Mouse (Mus musculus): ENCODE data around the gene Car11. TPM values are rescaled to one million over a fixed set of nuclear protein-coding genes. Genes with fewer than 3 reads are reported as not detected.

The Car11 gene
- polyA plus RNA-seq, 1 experiment from 2014 or later, result 4.6 TPM

DNA sequence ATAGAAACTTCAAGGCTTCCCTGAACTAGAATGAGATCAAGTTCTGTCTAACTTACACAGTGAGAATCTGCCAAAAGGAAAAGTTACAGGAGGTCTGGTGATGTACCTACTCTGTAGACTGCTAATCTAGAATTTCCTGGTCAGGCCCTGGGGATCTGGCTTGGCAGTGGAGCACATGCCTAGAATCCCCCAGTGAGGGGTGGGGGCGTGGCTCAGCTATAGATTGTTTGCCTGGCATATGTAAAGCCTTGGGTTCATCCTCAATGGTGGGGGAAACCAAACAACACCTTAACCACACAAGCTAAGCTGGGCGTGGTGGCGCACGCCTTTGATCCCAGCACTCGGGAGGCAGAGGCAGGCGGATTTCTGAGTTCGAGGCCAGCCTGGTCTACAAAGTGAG is 1.7 kb upstream of the Car11 start:
- 84% methylated on average over 6 of the region's 7 CpGs for WGBS
- peaks cover 34% of the 10 kb centered on the region for H3K27me3 ChIP-seq (ENCODE audit: low read depth, poor library complexity, severe bottlenecking)
- peaks cover 47% of the 10 kb centered on the region for H3K4me1 ChIP-seq

DNA sequence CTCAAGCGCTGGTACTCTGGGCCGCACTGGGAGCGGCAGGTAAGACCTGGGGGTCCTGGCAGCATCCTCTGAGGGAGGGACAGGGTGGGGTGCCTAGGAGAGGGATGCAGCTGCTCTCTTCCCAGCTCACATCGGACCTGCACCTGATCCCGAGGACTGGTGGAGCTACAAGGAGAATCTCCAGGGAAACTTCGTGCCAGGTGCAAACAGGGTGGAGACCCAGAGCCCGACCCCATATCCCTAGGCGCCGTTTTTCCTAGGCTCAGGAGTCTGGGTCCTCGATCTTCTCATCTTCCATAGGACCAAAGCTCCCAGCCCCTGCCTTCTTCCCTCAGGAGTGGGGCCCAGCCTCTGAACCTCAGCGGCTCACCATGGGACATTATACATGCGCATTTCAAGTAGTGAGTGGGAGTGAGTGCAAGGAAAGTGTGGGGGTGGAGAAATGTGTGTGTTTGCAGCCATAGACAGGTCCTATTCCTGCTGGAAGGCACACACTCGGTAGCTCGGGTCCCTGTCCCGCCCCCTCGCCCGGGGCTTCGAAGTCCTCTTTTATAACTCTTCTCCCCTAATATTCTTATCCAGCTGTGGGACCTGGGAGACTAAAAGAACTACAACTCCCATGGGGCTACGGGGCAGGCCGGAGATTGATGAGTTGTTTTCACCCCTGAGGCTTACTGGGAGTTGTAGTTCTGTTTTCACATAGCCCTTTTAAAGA is 815 bp downstream of the Car11 start:
- peak overlapping the region; percentile 77 for H3K27ac ChIP-seq (replicated peaks)
- H3K4me1 ChIP-seq, result peaks cover 51% of the 10 kb centered on the region
- H3K36me3 ChIP-seq, result no peaks in the 10 kb centered on the region
- peaks cover 34% of the 10 kb centered on the region for H3K27me3 ChIP-seq (ENCODE audit: low read depth, poor library complexity, severe bottlenecking)
- WGBS, result 1% methylated on average over 20 of the region's 20 CpGs
- peak; percentile 69 for DNase-seq (ENCODE audit: low spot score)
- no peaks in the 10 kb centered on the region for H3K9me3 ChIP-seq (replicated peaks)
- peak overlapping the region; percentile 57 for H3K4me3 ChIP-seq

More for the DNA sequence above, 1.7 kb upstream of the Car11 start:
- no peaks in the 10 kb centered on the region for H3K9me3 ChIP-seq (replicated peaks)
- DNase-seq (ENCODE audit: low spot score), result no peak
- no peaks in the 10 kb centered on the region for H3K36me3 ChIP-seq
- H3K4me3 ChIP-seq, result no peak overlapping the region
- H3K27ac ChIP-seq (replicated peaks), result no peak overlapping the region

DNA sequence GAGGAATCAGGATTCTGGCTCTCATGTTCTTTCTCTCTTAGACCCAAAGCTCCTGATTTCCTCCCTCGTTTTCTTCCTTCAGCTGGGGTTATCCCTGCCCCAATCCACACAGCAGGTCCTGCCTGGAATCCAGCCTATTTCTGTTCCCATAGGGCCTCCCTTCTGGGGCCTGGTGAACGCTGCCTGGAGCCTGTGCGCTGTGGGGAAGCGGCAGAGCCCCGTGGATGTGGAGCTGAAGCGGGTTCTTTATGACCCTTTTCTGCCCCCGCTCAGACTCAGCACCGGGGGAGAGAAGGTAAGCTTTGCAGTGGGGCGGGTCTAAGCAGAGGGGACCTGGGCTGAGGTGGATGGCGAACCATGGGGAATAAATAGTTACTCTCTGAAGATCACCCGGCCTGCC is 1.4 kb downstream of the Car11 start:
- H3K27ac ChIP-seq (replicated peaks), result peak overlapping the region; percentile 77
- H3K36me3 ChIP-seq, result no peaks in the 10 kb centered on the region
- WGBS, result 32% methylated on average over 11 of the region's 11 CpGs
- H3K4me3 ChIP-seq, result peak overlapping the region; percentile 57
- no peaks in the 10 kb centered on the region for H3K9me3 ChIP-seq (replicated peaks)
- H3K27me3 ChIP-seq (ENCODE audit: low read depth, poor library complexity, severe bottlenecking), result peaks cover 34% of the 10 kb centered on the region
- H3K4me1 ChIP-seq, result peaks cover 56% of the 10 kb centered on the region
- DNase-seq (ENCODE audit: low spot score), result no peak

DNA sequence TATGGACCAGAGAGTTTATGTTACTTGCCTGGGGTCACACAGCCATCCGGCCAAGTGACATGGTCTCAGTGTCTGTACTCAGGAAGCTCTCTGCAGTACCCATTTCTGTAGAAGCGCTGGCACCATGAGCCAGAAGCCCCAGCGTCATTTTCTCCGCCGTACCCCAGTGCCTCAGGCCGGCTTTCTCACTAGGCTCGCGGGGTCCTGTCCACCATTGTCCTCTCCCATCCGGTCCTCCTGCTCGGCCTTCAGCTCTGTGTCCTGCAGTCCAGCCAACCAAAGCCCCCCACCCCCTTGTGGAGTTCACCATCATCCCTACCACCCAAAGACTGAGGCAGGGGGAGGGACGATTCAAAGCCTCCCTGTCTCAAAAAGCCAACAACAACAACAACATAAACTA is 2.0 kb downstream of the Car11 start:
- 91% methylated on average over 11 of the region's 11 CpGs for WGBS
- H3K9me3 ChIP-seq (replicated peaks), result no peaks in the 10 kb centered on the region
- peaks cover 34% of the 10 kb centered on the region for H3K27me3 ChIP-seq (ENCODE audit: low read depth, poor library complexity, severe bottlenecking)
- peak overlapping the region; percentile 57; the same call in 1 of the 2 replicates for H3K4me3 ChIP-seq
- H3K4me1 ChIP-seq, result peaks cover 61% of the 10 kb centered on the region
- no peak for DNase-seq (ENCODE audit: low spot score)
- H3K36me3 ChIP-seq, result no peaks in the 10 kb centered on the region
- H3K27ac ChIP-seq (replicated peaks), result no peak overlapping the region

DNA sequence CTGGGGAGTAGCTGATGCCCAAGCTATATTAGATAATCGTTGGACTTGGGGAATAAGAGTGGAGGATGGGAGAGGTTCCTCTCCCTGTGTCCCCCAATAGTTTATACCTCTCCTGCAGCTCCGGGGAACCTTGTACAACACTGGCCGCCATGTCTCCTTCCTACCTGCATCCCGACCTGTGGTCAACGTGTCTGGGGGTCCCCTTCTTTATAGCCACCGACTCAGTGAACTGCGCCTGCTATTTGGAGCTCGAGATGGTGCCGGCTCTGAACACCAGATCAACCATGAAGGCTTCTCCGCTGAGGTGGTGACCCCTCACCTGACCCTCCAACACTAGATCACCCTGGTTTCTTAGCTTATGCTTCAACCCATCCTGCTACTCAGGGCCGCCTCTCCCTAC is 2.7 kb downstream of the Car11 start:
- no peaks in the 10 kb centered on the region for H3K9me3 ChIP-seq (replicated peaks)
- H3K27ac ChIP-seq (replicated peaks), result no peak overlapping the region
- no peak overlapping the region for H3K4me3 ChIP-seq
- peaks cover 34% of the 10 kb centered on the region for H3K27me3 ChIP-seq (ENCODE audit: low read depth, poor library complexity, severe bottlenecking)
- H3K4me1 ChIP-seq, result peaks cover 68% of the 10 kb centered on the region
- 91% methylated on average over 11 of the region's 11 CpGs for WGBS
- H3K36me3 ChIP-seq, result no peaks in the 10 kb centered on the region
- no peak for DNase-seq (ENCODE audit: low spot score)

DNA sequence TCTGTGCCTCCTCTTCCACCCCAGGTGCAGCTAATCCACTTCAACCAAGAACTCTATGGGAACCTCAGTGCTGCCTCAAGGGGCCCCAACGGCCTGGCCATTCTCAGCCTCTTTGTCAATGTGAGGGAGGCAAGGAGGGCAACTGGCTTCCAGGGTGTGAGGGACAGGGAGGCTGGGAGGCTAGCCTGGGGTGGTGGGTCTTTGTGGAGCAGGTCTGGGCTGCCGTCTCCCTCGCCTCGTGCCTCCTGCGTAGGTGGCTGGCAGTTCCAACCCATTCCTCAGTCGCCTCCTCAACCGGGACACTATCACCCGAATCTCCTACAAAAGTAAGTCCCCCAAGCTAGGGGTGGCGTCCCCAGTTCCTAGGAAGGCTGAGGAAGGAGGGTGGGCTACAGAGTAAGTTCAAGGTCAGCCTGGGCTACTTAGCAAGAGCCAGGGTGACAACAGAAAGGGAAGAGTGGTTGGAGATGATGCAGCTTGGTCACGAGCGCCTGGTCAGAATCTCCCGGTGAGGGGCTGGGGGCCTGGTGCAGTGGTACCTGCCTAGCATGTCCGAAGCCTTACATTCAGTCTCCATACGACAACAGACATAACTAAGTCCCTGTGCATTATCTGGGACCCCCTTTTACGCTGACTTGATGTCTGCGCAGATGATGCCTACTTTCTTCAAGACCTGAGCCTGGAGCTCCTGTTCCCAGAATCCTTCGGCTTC is 3.3 kb downstream of the Car11 start:
- no peak for DNase-seq (ENCODE audit: low spot score)
- Histone ChIP-seq H3K27ac (replicated peaks) (peak overlapping the region; percentile 87; the same call in 1 of the 2 replicates), H3K4me3 (peak overlapping the region; percentile 73), H3K36me3 (no peaks in the 10 kb centered on the region), H3K9me3 (replicated peaks) (no peaks in the 10 kb centered on the region), H3K27me3 (ENCODE audit: low read depth, poor library complexity, severe bottlenecking) (peaks cover 31% of the 10 kb centered on the region), H3K4me1 (peaks cover 75% of the 10 kb centered on the region)
- WGBS, result 90% methylated on average over 17 of the region's 17 CpGs

DNA sequence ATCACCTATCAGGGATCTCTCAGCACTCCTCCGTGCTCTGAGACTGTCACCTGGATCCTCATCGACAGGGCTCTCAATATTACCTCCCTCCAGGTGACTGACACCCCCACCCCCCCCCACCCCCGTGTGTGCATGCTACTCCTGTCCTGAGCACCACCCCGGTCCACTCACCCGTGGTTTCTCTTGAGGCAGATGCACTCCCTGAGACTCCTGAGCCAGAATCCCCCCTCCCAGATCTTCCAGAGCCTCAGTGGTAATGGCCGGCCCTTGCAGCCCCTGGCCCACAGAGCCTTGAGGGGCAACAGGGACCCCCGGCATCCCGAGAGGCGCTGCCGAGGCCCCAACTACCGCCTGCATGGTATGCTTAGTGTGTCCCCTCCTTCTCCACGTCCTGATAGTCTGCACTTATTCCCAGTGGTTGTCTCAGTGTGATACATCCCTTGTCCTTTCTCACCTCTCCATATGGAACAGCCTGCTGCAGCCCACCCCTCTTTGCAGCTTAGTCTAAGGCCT is 3.9 kb downstream of the Car11 start:
- peaks cover 81% of the 10 kb centered on the region for H3K4me1 ChIP-seq
- DNase-seq (ENCODE audit: low spot score), result no peak
- peaks cover 25% of the 10 kb centered on the region for H3K27me3 ChIP-seq (ENCODE audit: low read depth, poor library complexity, severe bottlenecking)
- WGBS, result 50% methylated on average over 12 of the region's 12 CpGs
- no peaks in the 10 kb centered on the region for H3K9me3 ChIP-seq (replicated peaks)
- H3K36me3 ChIP-seq, result no peaks in the 10 kb centered on the region
- peak overlapping the region; percentile 87 for H3K27ac ChIP-seq (replicated peaks)
- H3K4me3 ChIP-seq, result peak overlapping the region; percentile 73

DNA sequence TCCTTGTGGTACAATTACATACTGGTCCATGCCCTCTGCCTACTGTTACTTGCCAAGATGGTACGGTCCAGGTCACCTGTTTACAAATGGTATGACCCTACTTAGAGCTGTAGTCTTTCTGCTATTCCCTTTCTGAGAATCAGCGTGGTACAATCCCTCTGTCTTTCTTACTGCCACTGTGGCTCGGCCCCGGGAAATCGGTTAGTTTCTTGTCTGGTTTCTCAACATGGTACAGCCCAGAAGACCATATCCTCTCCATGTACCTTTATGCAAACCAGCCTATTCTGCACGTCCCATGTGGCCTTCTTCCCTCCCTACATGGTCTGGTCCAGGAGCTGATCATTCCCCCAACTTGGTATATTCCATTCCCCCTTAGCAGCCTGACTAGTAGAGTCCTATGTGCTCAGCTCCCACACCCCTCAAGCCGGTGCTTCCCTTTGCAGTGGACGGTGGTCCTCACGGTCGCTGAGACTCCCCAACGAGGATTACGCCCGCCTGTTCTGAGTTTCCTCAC is 4.5 kb downstream of the Car11 start:
- Histone ChIP-seq H3K27ac (replicated peaks) (peak overlapping the region; percentile 87), H3K27me3 (ENCODE audit: low read depth, poor library complexity, severe bottlenecking) (peaks cover 20% of the 10 kb centered on the region), H3K36me3 (no peaks in the 10 kb centered on the region), H3K9me3 (replicated peaks) (no peaks in the 10 kb centered on the region), H3K4me3 (peak overlapping the region; percentile 73), H3K4me1 (peaks cover 86% of the 10 kb centered on the region)
- peak; percentile 74 for DNase-seq (ENCODE audit: low spot score)
- 1% methylated on average over 13 of the region's 13 CpGs for WGBS

DNA sequence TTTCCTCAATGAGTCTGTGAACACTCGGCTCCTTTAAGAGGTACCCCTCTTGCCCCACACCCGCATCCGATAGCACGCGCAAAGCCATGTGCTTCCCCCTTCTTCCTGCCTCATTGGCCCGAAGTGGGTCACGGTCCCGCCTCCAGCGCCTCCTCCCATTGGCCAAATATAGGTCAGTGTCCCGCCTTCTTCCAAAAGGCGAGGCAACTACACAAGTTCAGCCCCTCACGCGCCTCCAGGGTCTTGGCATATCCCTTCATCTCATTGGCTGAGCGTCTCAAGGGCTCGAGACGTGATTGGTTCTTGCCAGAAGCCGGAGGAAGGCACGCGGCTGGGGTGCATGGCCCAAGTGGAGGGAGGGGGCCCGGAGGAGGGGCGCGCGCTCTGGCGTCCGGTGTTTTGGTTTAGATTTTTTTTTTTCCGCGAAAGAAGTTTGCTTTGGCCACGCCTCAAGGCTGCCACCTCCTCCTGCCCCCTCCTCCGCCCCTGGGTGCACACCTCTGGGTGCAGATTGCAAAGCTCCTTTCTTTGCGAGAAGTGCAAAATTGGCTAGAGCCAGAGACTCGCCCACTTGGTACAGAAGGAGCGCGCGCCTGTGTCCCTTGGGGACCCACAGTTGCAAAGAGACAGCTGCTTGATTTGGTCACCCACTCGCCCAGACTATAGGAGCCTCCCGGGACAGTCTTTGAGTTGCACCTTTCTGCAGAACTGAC is 5.2 kb downstream of the Car11 start, which contains the start of gene Dbp:
Dbp (plus strand) TSS at position 359 of the 713 bp plus-strand sequence.
- Histone ChIP-seq H3K4me3 (peak within 1 kb of the TSS; percentile 73), H3K27ac (replicated peaks) (peak within 1 kb of the TSS; percentile 87), H3K4me1 (peaks cover 86% of the 10 kb centered on the region), H3K36me3 (peaks cover 4% of the 10 kb centered on the region), H3K27me3 (ENCODE audit: low read depth, poor library complexity, severe bottlenecking) (peaks cover 12% of the 10 kb centered on the region), H3K9me3 (replicated peaks) (no peaks in the 10 kb centered on the region)
- WGBS, result 0% methylated on average over 36 of the region's 36 CpGs
- peak; percentile 99 for DNase-seq (ENCODE audit: low spot score)

DNA sequence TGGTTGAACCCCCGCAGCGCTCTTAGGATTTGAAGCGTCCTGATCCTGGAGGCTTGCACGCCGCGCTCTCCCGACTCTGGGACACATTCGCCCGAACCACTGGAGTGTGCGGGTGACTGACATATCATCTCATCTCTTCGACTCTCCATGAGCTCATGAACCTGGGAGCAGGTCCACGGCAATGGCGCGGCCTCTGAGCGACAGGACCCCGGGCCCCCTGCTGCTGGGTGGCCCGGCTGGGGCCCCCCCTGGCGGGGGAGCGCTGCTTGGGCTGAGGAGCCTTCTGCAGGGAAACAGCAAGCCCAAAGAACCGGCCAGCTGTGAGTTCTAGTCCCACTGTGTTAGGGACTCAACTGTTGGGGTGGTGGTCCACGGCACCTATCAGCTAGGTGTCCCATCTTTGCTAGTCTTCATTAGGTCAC is 5.8 kb downstream of the Car11 start:
- Histone ChIP-seq H3K27ac (replicated peaks) (peak overlapping the region; percentile 87), H3K4me1 (peaks cover 86% of the 10 kb centered on the region)

DNA sequence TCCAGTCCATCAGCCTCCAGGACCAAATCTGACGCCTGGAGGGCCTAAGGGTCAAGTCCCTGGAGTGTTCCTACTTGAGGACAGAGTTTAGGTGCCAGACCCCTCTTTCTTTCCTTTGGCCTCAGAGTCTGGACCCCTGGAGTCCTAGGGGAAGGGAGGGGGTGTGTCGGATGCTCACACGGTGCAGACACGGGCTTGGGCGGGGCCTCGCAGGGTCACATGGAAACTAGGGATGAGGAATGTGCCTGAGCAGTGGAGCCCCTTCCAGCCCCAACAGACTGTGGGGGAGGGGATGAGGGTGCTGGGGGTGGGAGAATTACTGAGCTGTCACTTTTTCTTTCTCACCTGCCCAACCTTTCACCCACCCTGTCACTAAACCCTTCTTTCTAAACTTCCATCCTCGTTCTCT is 6.2 kb downstream of the Car11 start:
- peak; percentile 63 for DNase-seq (ENCODE audit: low spot score)
- peaks cover 3% of the 10 kb centered on the region; the same call in 1 of the 2 replicates for H3K27me3 ChIP-seq (ENCODE audit: low read depth, poor library complexity, severe bottlenecking)
- H3K36me3 ChIP-seq, result peaks cover 14% of the 10 kb centered on the region
- H3K4me1 ChIP-seq, result peaks cover 86% of the 10 kb centered on the region
- no peaks in the 10 kb centered on the region for H3K9me3 ChIP-seq (replicated peaks)
- under 1% methylated on average over 7 of the region's 7 CpGs for WGBS
- H3K27ac ChIP-seq (replicated peaks), result peak overlapping the region; percentile 87
- peak overlapping the region; percentile 73 for H3K4me3 ChIP-seq

More for the DNA sequence above, 5.8 kb downstream of the Car11 start:
- Histone ChIP-seq H3K9me3 (replicated peaks) (no peaks in the 10 kb centered on the region), H3K27me3 (ENCODE audit: low read depth, poor library complexity, severe bottlenecking) (peaks cover 6% of the 10 kb centered on the region), H3K36me3 (peaks cover 10% of the 10 kb centered on the region), H3K4me3 (peak overlapping the region; percentile 73)
- under 1% methylated on average over 21 of the region's 21 CpGs for WGBS
- no peak for DNase-seq (ENCODE audit: low spot score)

DNA sequence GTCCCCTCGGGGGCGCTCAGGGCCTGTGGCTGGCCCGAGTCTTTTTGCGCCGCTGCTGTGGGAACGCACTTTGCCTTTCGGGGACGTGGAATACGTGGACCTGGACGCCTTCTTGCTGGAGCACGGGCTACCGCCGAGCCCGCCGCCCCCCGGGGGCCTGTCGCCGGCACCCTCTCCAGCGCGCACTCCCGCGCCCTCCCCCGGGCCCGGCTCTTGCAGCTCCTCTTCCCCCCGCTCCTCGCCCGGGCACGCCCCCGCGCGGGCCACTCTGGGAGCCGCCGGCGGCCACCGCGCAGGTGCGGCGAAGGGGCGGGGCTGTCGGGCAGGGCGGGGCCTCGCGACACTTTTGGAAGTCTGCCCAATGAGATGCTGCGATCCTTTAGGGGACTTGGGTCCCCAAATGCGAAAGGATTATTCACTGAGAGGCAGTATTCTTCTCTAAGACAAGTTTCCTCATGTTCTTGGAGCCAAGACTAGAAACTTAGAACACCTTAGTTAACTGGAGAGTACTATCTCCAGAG is 7.1 kb downstream of the Car11 start:
- Histone ChIP-seq H3K9me3 (replicated peaks) (no peaks in the 10 kb centered on the region), H3K36me3 (peaks cover 23% of the 10 kb centered on the region), H3K27ac (replicated peaks) (peak overlapping the region; percentile 87), H3K4me3 (peak overlapping the region; percentile 73), H3K27me3 (ENCODE audit: low read depth, poor library complexity, severe bottlenecking) (no peaks in the 10 kb centered on the region), H3K4me1 (peaks cover 79% of the 10 kb centered on the region)
- DNase-seq (ENCODE audit: low spot score), result peak; percentile 87
- under 1% methylated on average over 45 of the region's 45 CpGs for WGBS
